Mouse (Mus musculus): ENCODE results near the gene Stpg2. TPM values are rescaled to one million over a fixed set of nuclear protein-coding genes. Genes with fewer than 3 reads are reported as not detected.
"Not testable (repeated sequence)": the region's sequence is repeated elsewhere in the genome, so short reads cannot be mapped to it uniquely, and the experiment has no call there.

Gene Stpg2
- polyA plus RNA-seq, 1 experiment from 2014 or later = not detected

GRCm38 (mm10) chr3:139676192-139676591, 470.7 kb downstream of the Stpg2 start:
- WGBS = 43% methylated on average over 3 of the region's 3 CpGs
- no peak overlapping the region for H3K27ac ChIP-seq (ENCODE audit: low read depth, low read length)
- H3K4me2 ChIP-seq (replicated peaks; ENCODE audit: low read depth) = no peak overlapping the region
- no peaks in the 10 kb centered on the region for H3K4me1 ChIP-seq (replicated peaks; ENCODE audit: control insufficient read depth, insufficient read depth, low read length)
- H3K36me3 ChIP-seq (ENCODE audit: control insufficient read depth, insufficient read depth) = no peaks in the 10 kb centered on the region
- TF ChIP-seq CTCF (IDR thresholded peaks at IDR 0.05; ENCODE audit: low read depth) = no peak
- no peak for ATAC-seq
- H3K4me3 ChIP-seq (ENCODE audit: low read depth, low read length) = no peak overlapping the region
- H3K27me3 ChIP-seq (replicated peaks; ENCODE audit: control insufficient read depth, insufficient read depth, low read length) = no peaks in the 10 kb centered on the region
- H3K9ac ChIP-seq (ENCODE audit: low read depth, low read length) = no peak overlapping the region
- H3K9me3 ChIP-seq (ENCODE audit: control insufficient read depth) = no peaks in the 10 kb centered on the region

DNA sequence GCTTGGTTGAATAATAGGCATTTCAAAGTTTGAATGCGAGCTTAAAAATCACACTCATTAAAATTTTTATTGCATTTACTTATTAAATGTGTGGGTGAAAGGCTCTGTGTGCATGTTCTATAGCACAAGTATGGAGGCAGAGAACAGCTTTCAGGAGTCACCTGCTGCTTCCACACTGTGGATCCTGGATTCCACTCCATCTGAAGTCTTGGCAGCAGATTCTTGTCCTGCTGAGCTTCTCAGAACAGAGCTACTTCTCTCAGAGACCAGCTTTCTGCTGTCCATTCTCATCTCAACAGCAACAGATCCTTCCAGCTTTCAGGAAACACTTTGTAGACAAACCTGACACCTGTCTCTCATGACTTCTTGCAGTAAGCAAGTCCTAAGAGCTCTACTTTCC, 471.2 kb downstream of the Stpg2 start:
- no peak overlapping the region for H3K27ac ChIP-seq (ENCODE audit: low read depth, low read length)
- TF ChIP-seq CTCF (IDR thresholded peaks at IDR 0.05; ENCODE audit: low read depth) = no peak
- H3K9ac ChIP-seq (ENCODE audit: low read depth, low read length) = no peak overlapping the region
- H3K4me3 ChIP-seq (ENCODE audit: low read depth, low read length) = no peak overlapping the region
- no peaks in the 10 kb centered on the region for H3K27me3 ChIP-seq (replicated peaks; ENCODE audit: control insufficient read depth, insufficient read depth, low read length)
- WGBS = 83% methylated on average over 1 of the region's 1 CpGs
- no peaks in the 10 kb centered on the region for H3K36me3 ChIP-seq (ENCODE audit: control insufficient read depth, insufficient read depth)
- no peaks in the 10 kb centered on the region for H3K4me1 ChIP-seq (replicated peaks; ENCODE audit: control insufficient read depth, insufficient read depth, low read length)
- no peak overlapping the region for H3K4me2 ChIP-seq (replicated peaks; ENCODE audit: low read depth)
- no peak for ATAC-seq
- H3K9me3 ChIP-seq (ENCODE audit: control insufficient read depth) = no peaks in the 10 kb centered on the region

DNA sequence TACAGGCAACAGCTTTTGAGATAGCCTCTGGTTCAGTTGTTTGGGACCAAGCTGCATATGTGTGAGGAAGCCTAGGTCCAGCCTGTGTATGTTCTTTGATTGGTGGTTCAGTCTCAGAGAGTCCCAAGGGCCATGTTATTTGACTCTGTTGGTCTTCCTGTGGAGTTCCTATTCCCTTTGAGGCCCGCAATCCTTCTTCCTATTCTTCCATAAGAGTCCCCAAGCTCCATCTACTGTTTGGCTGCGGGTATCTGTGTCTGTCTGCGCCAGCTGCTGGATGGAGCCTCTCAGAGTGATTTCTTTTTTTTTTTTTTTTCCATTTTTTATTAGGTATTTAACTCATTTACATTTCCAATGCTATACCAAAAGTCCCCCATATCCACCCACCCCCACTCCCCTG, 498.7 kb downstream of the Stpg2 start:
- not testable (repeated sequence) for H3K4me3 ChIP-seq (ENCODE audit: low read depth, low read length); H3K27ac ChIP-seq (ENCODE audit: low read depth, low read length); H3K36me3 ChIP-seq (ENCODE audit: control insufficient read depth, insufficient read depth); H3K4me1 ChIP-seq (replicated peaks; ENCODE audit: control insufficient read depth, insufficient read depth, low read length); H3K9ac ChIP-seq (ENCODE audit: low read depth, low read length); H3K9me3 ChIP-seq (ENCODE audit: control insufficient read depth); H3K4me2 ChIP-seq (replicated peaks; ENCODE audit: low read depth); H3K27me3 ChIP-seq (replicated peaks; ENCODE audit: control insufficient read depth, insufficient read depth, low read length); ATAC-seq
- 91% methylated on average over 3 of the region's 3 CpGs for WGBS

- H3K27ac ChIP-seq (ENCODE audit: low read depth, low read length); H3K27me3 ChIP-seq (replicated peaks; ENCODE audit: control insufficient read depth, insufficient read depth, low read length); ATAC-seq; H3K9ac ChIP-seq (ENCODE audit: low read depth, low read length); H3K4me3 ChIP-seq (ENCODE audit: low read depth, low read length); H3K9me3 ChIP-seq (ENCODE audit: control insufficient read depth); H3K4me2 ChIP-seq (replicated peaks; ENCODE audit: low read depth); H3K36me3 ChIP-seq (ENCODE audit: control insufficient read depth, insufficient read depth); H3K4me1 ChIP-seq (replicated peaks; ENCODE audit: control insufficient read depth, insufficient read depth, low read length): not testable (repeated sequence)
- 82% methylated on average over 4 of the region's 4 CpGs for WGBS
Observed at GRCm38 (mm10) chr3:139707396-139707795, 501.9 kb downstream of the Stpg2 start.

DNA sequence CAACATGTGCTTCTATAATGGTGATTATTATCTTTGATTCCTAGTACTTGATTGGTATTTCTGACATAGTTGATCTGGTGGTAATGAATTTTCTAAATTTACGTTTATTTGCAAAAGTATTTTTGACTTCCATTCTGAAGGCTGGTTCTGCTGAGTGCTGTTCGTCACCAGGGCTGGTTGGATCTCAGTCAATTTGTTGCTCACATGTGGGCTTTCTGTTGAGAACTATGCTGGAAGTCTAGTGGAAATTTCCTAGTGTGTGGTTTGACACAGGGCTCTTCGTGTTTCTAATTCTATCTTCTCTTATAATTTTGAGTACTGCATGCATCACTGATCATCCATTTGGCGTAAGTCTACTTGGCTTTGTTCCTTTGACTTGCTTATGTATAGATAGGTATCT, 504.3 kb downstream of the Stpg2 start:
- H3K27me3 ChIP-seq (replicated peaks; ENCODE audit: control insufficient read depth, insufficient read depth, low read length) = no peaks in the 10 kb centered on the region
- no peak overlapping the region for H3K4me3 ChIP-seq (ENCODE audit: low read depth, low read length)
- H3K27ac ChIP-seq (ENCODE audit: low read depth, low read length) = no peak overlapping the region
- H3K9ac ChIP-seq (ENCODE audit: low read depth, low read length) = no peak overlapping the region
- H3K4me2 ChIP-seq (replicated peaks; ENCODE audit: low read depth) = no peak overlapping the region
- no peaks in the 10 kb centered on the region for H3K9me3 ChIP-seq (ENCODE audit: control insufficient read depth)
- TF ChIP-seq CTCF (IDR thresholded peaks at IDR 0.05; ENCODE audit: low read depth) = no peak
- no peaks in the 10 kb centered on the region for H3K4me1 ChIP-seq (replicated peaks; ENCODE audit: control insufficient read depth, insufficient read depth, low read length)
- no peaks in the 10 kb centered on the region for H3K36me3 ChIP-seq (ENCODE audit: control insufficient read depth, insufficient read depth)
- WGBS = 86% methylated on average over 4 of the region's 4 CpGs
- ATAC-seq = no peak

- no peak for ATAC-seq
- Histone ChIP-seq H3K27me3 (replicated peaks; ENCODE audit: control insufficient read depth, insufficient read depth, low read length) (no peaks in the 10 kb centered on the region), H3K4me3 (ENCODE audit: low read depth, low read length) (no peak overlapping the region), H3K27ac (ENCODE audit: low read depth, low read length) (no peak overlapping the region), H3K36me3 (ENCODE audit: control insufficient read depth, insufficient read depth) (no peaks in the 10 kb centered on the region), H3K4me1 (replicated peaks; ENCODE audit: control insufficient read depth, insufficient read depth, low read length) (no peaks in the 10 kb centered on the region), H3K9me3 (ENCODE audit: control insufficient read depth) (no peaks in the 10 kb centered on the region), H3K4me2 (replicated peaks; ENCODE audit: low read depth) (no peak overlapping the region), H3K9ac (ENCODE audit: low read depth, low read length) (no peak overlapping the region)
- 84% methylated on average over 7 of the region's 7 CpGs for WGBS
- TF ChIP-seq CTCF (IDR thresholded peaks at IDR 0.05; ENCODE audit: low read depth) = no peak
Observed at GRCm38 (mm10) chr3:139728751-139729150, 523.3 kb downstream of the Stpg2 start.

DNA sequence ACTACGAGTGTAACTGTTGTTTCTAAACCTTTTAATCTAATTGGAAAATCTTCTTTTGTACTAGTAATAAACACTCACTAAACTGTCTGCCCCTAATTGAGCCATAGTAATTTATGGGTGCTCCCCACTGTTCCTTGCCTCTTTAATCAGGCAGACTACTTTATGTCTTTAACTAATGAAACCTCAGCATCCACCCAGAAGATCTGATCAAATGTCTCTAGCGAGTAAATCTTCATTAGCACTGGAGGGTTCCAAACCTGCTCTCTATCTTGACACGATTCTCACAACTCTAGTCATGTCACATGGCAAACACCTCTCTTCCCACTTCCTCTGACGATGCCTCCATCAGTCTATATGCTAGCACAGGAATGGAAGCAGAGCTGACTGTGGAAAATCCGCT, 523.8 kb downstream of the Stpg2 start:
- Histone ChIP-seq H3K4me2 (replicated peaks; ENCODE audit: low read depth) (no peak overlapping the region), H3K36me3 (ENCODE audit: control insufficient read depth, insufficient read depth) (no peaks in the 10 kb centered on the region), H3K27me3 (replicated peaks; ENCODE audit: control insufficient read depth, insufficient read depth, low read length) (no peaks in the 10 kb centered on the region), H3K9ac (ENCODE audit: low read depth, low read length) (no peak overlapping the region), H3K4me1 (replicated peaks; ENCODE audit: control insufficient read depth, insufficient read depth, low read length) (no peaks in the 10 kb centered on the region), H3K27ac (ENCODE audit: low read depth, low read length) (no peak overlapping the region), H3K9me3 (ENCODE audit: control insufficient read depth) (no peaks in the 10 kb centered on the region), H3K4me3 (ENCODE audit: low read depth, low read length) (no peak overlapping the region)
- 75% methylated on average over 5 of the region's 5 CpGs for WGBS
- TF ChIP-seq CTCF (IDR thresholded peaks at IDR 0.05; ENCODE audit: low read depth) = no peak
- ATAC-seq = no peak

Measured in intestine, postnatal 0 days (tissue).